Mouse (Mus musculus) hindbrain, embryonic 14.5 days (tissue): ENCODE results near the gene AU022751. TPM values are rescaled to one million over a fixed set of nuclear protein-coding genes. Genes with fewer than 3 reads are reported as not detected.
"Not testable (repeated sequence)": the region's sequence is repeated elsewhere in the genome, so short reads cannot be mapped to it uniquely, and the experiment has no call there.

Experiments
- ATAC-seq: fragments of 200-750 bp; cut with Nextera tagmentation; 2 replicates; pipeline ENCODE4 v1.8.0; 2017; ENCODE audit warnings: moderate number of reproducible peaks, mild to moderate bottlenecking, moderate TSS enrichment, moderate library complexity; ENCODE audit not compliant: low FRiP score
- DNase-seq: peaks from one replicate; pipeline ENCODE4 v3.0.0-alpha.2; 2015; ENCODE audit warnings: low spot score
- H3K27ac ChIP-seq: fragments of 300-500 bp; sonication (generic); 2 replicates; pipeline ENCODE4 v1.5.1; 2014; ENCODE audit warnings: mild to moderate bottlenecking, moderate library complexity
- H3K27me3 ChIP-seq: fragments of 300-500 bp; sonication (generic); 2 replicates; pipeline ENCODE4 v1.6.1; 2014; ENCODE audit warnings: mild to moderate bottlenecking, low read length, mixed read lengths; ENCODE audit not compliant: control insufficient read depth, insufficient read depth
- H3K36me3 ChIP-seq: fragments of 300-500 bp; sonication (generic); replicated peaks from 2 replicates; pipeline ENCODE4 v1.6.1; 2014; ENCODE audit not compliant: control insufficient read depth, insufficient read depth
- H3K4me1 ChIP-seq: fragments of 300-500 bp; sonication (generic); replicated peaks from 2 replicates; pipeline ENCODE4 v1.6.1; 2014; ENCODE audit warnings: antibody characterized with exemption, low read length, mixed read lengths; ENCODE audit not compliant: control insufficient read depth, insufficient read depth
- H3K4me2 ChIP-seq: fragments of 300-500 bp; sonication (generic); replicated peaks from 2 replicates; pipeline ENCODE4 v1.6.1; 2014; ENCODE audit warnings: mild to moderate bottlenecking, moderate library complexity
- H3K4me3 ChIP-seq: fragments of 300-500 bp; sonication (generic); replicated peaks from 2 replicates; pipeline ENCODE4 v1.5.1; 2014; ENCODE audit warnings: mild to moderate bottlenecking, low read length
- H3K9ac ChIP-seq: fragments of 300-500 bp; sonication (generic); 2 replicates; pipeline ENCODE4 v1.6.1; 2014
- H3K9me3 ChIP-seq: fragments of 300-500 bp; sonication (generic); 2 replicates; pipeline ENCODE4 v1.6.1; 2016; ENCODE audit warnings: low read length; ENCODE audit not compliant: control insufficient read depth
- WGBS: fragments of 180-500 bp; shearing (Covaris S2); extraction: QIAGEN DNeasy Blood & Tissue Kit; methylation state at CpG from one replicate; pipeline ENCODE4 v1.1.7; 2014; 5-methylcytosine and 5-hydroxymethylcytosine counted together
- microRNA-seq: library from miRNA; unstranded; fragments of <30 nt; microRNA quantifications from one replicate; pipeline ENCODE4, GENCODE M21; 2016
- polyA plus RNA-seq: library from polyadenylated mRNA; unstranded; fragments of >200 nt; fragmentation: Nextera tagmentation; extraction: Ambion mirVana; gene quantifications from 2 replicates; pipeline ENCODE4 v1.2.1, GENCODE M21; 2014

AU022751 gene
- not detected in 2 replicates for polyA plus RNA-seq

GRCm38 (mm10) chrX:6082954-6083680 lies at the start of gene AU022751:
TSS of gene AU022751 (minus strand) at chrX:6083419.
- peaks cover 15% of the 10 kb centered on the region; the same call in 1 of the 2 replicates for H3K9me3 ChIP-seq
- ATAC-seq (no peak), DNase-seq (no peak)
- H3K4me1 ChIP-seq = no peaks in the 10 kb centered on the region
- H3K9ac ChIP-seq = no peak within 1 kb of the TSS
- no peaks in the 10 kb centered on the region for H3K27me3 ChIP-seq
- no peak within 1 kb of the TSS for H3K4me2 ChIP-seq
- H3K4me3 ChIP-seq = no peak within 1 kb of the TSS
- H3K27ac ChIP-seq = no peak within 1 kb of the TSS
- no peaks in the 10 kb centered on the region for H3K36me3 ChIP-seq
- 90% methylated on average over 39 of the region's 39 CpGs for WGBS

- Histone ChIP-seq H3K36me3 (no peaks in the 10 kb centered on the region), H3K9ac (peak overlapping the region; percentile 67), H3K27ac (peak overlapping the region; percentile 80), H3K4me2 (peak overlapping the region; percentile 54), H3K27me3 (no peaks in the 10 kb centered on the region), H3K9me3 (no peaks in the 10 kb centered on the region), H3K4me3 (peak overlapping the region; percentile 40), H3K4me1 (no peaks in the 10 kb centered on the region)
- peak; percentile 58 for DNase-seq
- ATAC-seq = peak; percentile 96
- WGBS = 16% methylated on average over 24 of the region's 30 CpGs
These were observed 9.0 kb upstream of the AU022751 start for GRCm38 (mm10) chrX:6091996-6092757.

DNA sequence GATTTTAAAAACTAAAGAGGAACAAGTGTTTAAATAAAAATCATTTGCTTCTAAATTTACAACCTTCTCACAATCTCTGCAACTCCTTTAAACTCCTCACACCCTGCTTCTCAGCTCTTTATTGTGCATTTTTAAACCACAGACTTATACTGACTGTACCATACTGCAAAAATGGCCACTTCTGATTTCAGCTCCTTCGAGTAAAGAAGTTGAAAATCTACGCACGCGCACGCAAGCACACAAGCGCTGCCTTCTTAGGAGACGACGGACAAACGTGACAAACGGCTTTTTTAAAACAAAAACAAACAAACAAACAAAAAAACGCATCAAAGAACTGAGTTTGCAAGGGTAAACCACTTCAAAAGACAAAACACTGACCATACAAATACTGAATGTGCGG lies 8.3 kb upstream of the AU022751 start:
- Histone ChIP-seq H3K4me1 (no peaks in the 10 kb centered on the region), H3K4me2 (peak overlapping the region; percentile 54), H3K27ac (peak overlapping the region; percentile 80), H3K4me3 (peak overlapping the region; percentile 40), H3K9ac (peak overlapping the region; percentile 67), H3K9me3 (no peaks in the 10 kb centered on the region), H3K27me3 (no peaks in the 10 kb centered on the region), H3K36me3 (no peaks in the 10 kb centered on the region)
- 24% methylated on average over 12 of the region's 12 CpGs for WGBS
- peak; percentile 65; the same call in 1 of the 2 replicates for ATAC-seq
- peak; percentile 70 for DNase-seq

- DNase-seq (no peak), ATAC-seq (no peak)
- Histone ChIP-seq H3K27me3 (no peaks in the 10 kb centered on the region), H3K4me1 (no peaks in the 10 kb centered on the region), H3K27ac (no peak overlapping the region), H3K4me3 (no peak overlapping the region), H3K9me3 (no peaks in the 10 kb centered on the region), H3K4me2 (no peak overlapping the region), H3K36me3 (no peaks in the 10 kb centered on the region), H3K9ac (no peak overlapping the region)
- 100% methylated on average over 1 of the region's 1 CpGs for WGBS
These were observed 21.7 kb downstream of the AU022751 start for GRCm38 (mm10) chrX:6061563-6061962.

GRCm38 (mm10) chrX:6047936-6048614 lies 35.1 kb downstream of the AU022751 start:
- Histone ChIP-seq H3K4me1 (peaks cover 18% of the 10 kb centered on the region; the same call in 1 of the 2 replicates), H3K27ac (peak overlapping the region; percentile 67; the same call in 1 of the 2 replicates), H3K4me3 (peak overlapping the region; percentile 36), H3K9ac (peak overlapping the region; percentile 44; the same call in 1 of the 2 replicates), H3K4me2 (peak overlapping the region; percentile 54)
- peak; percentile 72 for ATAC-seq
- not testable (repeated sequence) for H3K36me3 ChIP-seq, H3K9me3 ChIP-seq, H3K27me3 ChIP-seq, DNase-seq
- WGBS = 10% methylated on average over 4 of the region's 60 CpGs

- H3K9me3 ChIP-seq, DNase-seq, H3K36me3 ChIP-seq, H3K27me3 ChIP-seq: not testable (repeated sequence)
- H3K4me3 ChIP-seq = peak within 1 kb of the TSS; percentile 36
- ATAC-seq = peak; percentile 92
- H3K4me1 ChIP-seq = peaks cover 18% of the 10 kb centered on the region; the same call in 1 of the 2 replicates
- 30% methylated on average over 2 of the region's 121 CpGs for WGBS
- H3K9ac ChIP-seq = peak within 1 kb of the TSS; percentile 31; the same call in 1 of the 2 replicates
- peak within 1 kb of the TSS; percentile 54 for H3K4me2 ChIP-seq
- H3K27ac ChIP-seq = peak within 1 kb of the TSS; percentile 67; the same call in 1 of the 2 replicates
These were observed 35.9 kb downstream of the AU022751 start, which contains the start of gene Nudt11 for GRCm38 (mm10) chrX:6047066-6047935. TSS of gene Nudt11 (plus strand) at chrX:6047453.

Small RNA genes within 50 kb of the gene (microRNA-seq; reads per million reads assigned to microRNA genes)
- not detected for gene Gm27360

Other genes starting within 250 kb of the AU022751 start
- gene Nudt11, start 36.0 kb downstream of the AU022751 start, polyA plus RNA-seq = 26.3 and 32.2 TPM in 2 replicates
- gene Nudt10, start 89.6 kb upstream of the AU022751 start, polyA plus RNA-seq = 56.7 and 63.9 TPM in 2 replicates
- 0.09 and 0.29 TPM in 2 replicates for gene Bmp15, start 237.3 kb upstream of the AU022751 start, polyA plus RNA-seq